Mouse (Mus musculus): Measurements from ENCODE around the gene St6galnac3.

The St6galnac3 gene

DNA sequence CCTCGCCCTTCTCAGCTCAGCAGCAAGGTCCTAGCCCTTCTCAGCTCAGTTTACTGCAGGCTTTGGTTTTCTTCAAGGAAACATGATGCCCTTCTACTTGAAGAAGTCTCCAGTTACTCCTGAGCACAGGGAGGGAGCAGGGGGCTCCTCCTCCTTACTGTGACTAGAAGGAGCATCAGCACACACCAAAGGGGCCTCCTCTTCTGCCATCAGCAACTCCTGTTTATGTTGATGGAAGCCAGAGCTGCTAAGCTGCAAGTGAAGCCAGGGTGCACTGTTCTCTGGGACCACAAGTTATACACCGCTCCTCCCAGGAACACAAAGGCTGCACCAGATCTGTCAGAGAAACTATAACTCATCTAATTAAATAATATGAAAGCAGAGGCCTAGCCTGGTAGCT, 34.4 kb downstream of the St6galnac3 start:
- DNase-seq (ENCODE audit: low spot score), result no peak

GRCm38 (mm10) chr3:153689793-153690291, 35.1 kb downstream of the St6galnac3 start:
- DNase-seq (ENCODE audit: low spot score), result no peak

GRCm38 (mm10) chr3:153687896-153688295, 37.1 kb downstream of the St6galnac3 start:
- DNase-seq (ENCODE audit: low spot score), result no peak

DNA sequence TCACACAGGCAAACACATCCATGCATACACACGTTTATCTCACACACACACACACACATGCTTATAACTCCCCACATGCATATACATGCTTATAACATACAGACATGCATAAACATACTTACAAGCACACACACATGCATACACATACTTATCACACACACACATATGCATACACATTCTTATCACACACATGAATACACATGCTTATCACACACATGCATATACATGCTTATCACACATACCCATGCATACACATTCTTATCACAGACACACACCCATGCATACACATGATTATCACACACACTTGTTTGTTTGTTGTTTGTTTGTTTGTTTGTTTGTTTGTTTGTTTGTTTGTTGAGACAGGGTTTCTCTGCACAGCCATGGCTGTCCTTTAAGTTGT, 40.1 kb downstream of the St6galnac3 start:
- DNase-seq (ENCODE audit: low spot score), result no peak

- DNase-seq (ENCODE audit: low spot score), result no peak
Observed at GRCm38 (mm10) chr3:153682303-153682702, 42.7 kb downstream of the St6galnac3 start.

GRCm38 (mm10) chr3:153681720-153682119, 43.3 kb downstream of the St6galnac3 start:
- DNase-seq (ENCODE audit: low spot score), result no peak

- DNase-seq (ENCODE audit: low spot score), result no peak
Observed at GRCm38 (mm10) chr3:153675832-153676231, 49.1 kb downstream of the St6galnac3 start.

- DNase-seq (ENCODE audit: low spot score), result no peak
Observed at GRCm38 (mm10) chr3:153675073-153675472, 49.9 kb downstream of the St6galnac3 start.

- DNase-seq (ENCODE audit: low spot score), result no peak
Observed at GRCm38 (mm10) chr3:153674359-153674758, 50.6 kb downstream of the St6galnac3 start.

DNA sequence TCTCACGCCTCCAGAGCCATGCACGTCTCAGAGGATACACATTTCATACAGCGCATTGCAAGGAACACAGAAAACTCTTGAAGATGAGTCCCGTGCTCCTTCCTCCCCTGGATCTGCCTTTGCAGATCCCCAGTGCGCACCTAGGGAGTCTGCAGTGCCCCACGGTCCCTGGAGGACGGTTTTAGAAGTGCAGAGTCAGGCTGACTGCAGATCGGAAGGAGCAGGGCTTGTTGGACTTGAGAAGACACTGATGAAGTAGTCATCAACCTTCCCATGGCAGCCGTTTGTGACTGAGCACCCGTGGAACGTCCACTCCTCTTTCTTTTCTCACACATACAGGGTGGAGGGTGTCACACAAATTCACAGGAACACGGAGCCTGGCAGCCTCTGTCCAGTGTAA, 51.5 kb downstream of the St6galnac3 start:
- no peak for DNase-seq (ENCODE audit: low spot score)

DNA sequence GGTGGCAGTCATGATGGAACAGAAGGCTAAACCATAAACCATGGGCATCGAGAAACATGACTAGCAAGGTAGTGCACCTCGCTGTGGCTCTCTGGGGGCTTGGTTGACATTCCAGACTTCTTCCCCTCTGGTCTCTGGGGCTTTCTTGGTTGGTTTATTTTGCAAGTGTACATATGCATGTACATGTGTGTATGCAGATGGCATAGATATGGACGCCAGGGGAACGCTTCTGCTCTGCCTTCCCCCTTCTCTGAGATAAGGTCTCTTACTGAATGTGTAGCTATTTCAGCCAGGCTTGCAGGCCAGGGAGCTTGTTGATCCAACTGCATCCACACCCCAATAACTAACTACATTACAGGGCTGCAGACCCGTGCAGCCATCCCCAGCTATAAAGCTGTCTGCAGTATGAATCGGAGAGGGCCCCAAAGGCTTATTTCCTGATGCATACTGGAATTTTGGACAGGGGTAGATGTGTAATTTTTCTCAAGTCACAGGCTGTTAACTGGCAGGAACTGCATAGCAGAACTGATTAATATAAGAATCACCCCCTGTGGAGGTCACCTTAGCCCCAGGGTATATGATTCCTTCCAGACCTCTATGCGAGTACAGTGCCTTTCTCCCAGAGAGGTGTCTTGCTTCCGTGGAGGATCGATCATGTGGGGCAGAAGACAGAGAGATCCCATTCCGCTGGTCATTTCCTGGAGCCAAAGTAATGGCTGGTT, 53.9 kb downstream of the St6galnac3 start:
- DNase-seq (ENCODE audit: low spot score), result no peak

GRCm38 (mm10) chr3:153669737-153670435, 55.1 kb downstream of the St6galnac3 start:
- DNase-seq (ENCODE audit: low spot score), result no peak

DNA sequence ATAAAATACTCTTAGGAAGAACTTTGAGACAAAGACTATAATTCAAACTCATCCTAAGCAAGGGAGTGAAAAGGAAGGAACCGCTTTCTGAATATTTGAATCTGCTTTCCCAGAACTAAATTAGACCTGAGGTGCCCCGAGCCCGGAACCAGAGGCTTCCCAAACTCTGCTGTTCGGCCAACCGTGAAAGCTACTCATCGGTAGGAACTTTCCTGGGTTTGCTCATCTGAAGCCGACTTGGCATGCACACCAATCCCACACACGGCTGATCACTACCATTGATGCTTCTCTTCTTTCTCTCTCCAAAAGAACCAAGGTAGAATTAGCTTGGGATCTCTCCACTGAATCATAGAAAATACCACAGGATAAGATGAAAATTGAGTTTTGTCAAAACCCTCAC, 55.6 kb downstream of the St6galnac3 start:
- no peak for DNase-seq (ENCODE audit: low spot score)

GRCm38 (mm10) chr3:153668447-153669290, 56.3 kb downstream of the St6galnac3 start:
- DNase-seq (ENCODE audit: low spot score), result no peak

DNA sequence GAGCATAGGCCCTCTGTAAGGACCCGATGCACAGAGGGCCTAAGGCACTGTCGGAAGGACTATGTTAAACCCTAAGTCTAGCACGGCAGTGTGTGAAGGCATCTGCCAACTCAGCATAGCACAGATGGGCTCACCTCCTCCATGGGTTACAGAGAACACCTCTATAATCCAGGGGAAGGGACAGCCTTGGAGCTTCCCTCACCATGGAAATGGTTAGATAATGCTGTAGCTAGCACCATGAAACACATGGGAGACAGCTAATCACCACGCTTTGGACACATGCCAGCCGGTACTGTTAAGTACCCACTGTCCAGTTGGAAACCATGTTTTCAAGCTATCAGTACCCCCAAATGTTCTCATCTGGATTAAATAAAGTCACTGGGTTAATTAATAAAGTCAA, 60.3 kb downstream of the St6galnac3 start:
- no peak for DNase-seq (ENCODE audit: low spot score)

- DNase-seq (ENCODE audit: low spot score), result no peak
Observed at GRCm38 (mm10) chr3:153663841-153664427, 61.0 kb downstream of the St6galnac3 start.

GRCm38 (mm10) chr3:153662796-153663195, 62.2 kb downstream of the St6galnac3 start:
- no peak for DNase-seq (ENCODE audit: low spot score)

DNA sequence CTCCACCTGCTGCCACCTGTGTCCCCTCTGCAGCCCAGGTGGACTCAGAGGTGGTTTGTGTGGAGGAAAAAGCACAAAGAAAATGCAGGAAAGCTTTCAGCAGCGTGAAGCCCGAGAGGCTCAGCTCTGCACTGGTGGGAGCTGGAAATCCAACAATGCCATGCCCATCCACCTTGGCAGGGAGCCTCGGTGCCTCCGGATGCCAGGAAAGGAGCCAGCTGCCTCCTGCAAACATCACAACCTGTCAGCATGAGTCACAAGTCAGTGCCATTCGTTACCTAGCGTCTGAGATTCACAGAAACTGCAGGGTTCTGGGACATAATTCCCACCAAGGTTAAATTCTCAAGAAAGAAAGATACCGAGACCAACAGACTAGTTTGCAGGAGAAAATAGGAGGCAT, 63.0 kb downstream of the St6galnac3 start:
- DNase-seq (ENCODE audit: low spot score), result peak; percentile 39

DNA sequence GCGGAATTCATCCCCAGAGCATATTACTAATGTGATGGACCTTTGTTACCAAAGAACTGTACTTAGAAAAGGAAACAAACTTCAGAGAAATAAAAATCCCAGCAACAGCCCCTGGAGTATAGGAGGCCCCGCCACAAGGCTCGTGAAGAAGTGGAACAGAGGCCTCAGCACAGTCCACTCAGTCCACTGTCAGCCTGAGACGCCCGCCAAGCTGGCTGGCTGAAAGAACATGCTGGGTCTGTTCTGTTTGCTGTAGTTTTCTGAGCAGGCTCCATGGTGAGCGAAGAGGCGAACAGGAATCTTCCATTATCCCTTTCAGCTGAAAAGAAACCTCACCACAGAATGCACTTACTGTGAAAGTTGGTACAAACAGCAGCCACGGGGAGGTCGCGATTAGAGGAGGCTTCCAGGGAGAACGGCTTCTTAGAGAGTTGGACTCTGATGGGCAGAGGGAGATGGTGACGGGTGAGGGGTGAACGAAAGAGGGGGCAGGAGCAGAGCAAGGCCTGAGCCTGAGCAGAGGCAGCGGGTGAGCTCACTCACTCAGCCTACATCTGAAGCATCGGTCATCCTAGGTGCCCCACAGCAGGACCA, 65.3 kb downstream of the St6galnac3 start:
- DNase-seq (ENCODE audit: low spot score), result no peak

DNA sequence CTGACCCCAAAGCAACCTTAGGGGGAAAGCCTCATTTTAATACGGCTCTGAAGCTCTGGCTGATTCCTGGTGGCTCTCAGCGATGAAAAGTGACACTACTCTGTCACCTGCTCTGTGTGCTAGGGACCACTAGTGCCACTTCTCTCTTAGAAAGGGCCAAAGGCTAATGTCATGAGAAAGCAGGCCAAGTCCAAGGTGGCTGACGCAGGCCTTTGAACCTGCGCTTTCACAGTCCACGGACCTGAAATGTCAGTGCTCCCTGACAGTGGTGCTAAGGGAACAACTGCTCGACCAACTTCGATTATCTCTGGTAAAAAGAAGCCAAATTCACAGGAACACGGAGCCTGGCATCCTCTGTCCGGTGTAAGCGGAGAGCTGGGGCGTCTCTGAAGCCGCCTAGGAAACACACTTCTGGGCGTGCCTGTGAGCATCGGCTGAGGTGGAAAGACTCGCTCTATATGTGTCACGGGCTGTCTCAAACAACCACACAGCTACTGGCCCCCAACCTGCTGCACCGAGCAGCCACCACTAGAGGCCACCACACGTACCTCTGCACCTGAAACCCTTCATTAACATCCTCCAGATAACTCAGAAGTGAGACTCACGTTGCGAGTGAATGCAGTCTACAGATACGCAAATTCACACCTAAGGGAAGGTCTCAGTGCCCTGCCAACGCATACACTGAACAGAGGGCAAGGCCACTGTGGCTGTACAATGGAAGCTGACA, 66.8 kb downstream of the St6galnac3 start:
- DNase-seq (ENCODE audit: low spot score), result no peak

DNA sequence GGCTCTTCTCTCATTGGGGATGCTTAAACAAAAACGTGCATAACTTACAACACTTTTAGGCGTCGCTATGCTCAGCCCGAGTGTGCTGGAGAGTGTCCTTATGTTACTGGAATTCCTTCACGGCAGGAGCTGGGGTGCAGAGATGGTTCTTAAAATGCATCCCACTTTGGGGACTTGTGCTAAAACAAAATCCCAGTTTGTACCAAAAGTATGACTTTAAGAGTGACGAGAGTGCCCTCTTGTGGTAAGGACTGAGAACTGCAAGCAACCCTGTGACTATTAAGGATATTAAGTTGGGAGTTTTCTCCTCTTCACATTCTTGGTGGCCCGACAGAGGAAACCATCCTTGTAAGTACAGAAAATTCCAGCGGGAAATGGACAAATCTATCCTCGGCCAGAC, 69.9 kb downstream of the St6galnac3 start:
- DNase-seq (ENCODE audit: low spot score), result peak; percentile 27

Data from ovary, postnatal 10 days (tissue).